Mouse (Mus musculus): ENCODE measurements around the gene Akap2.

Gene Akap2

GRCm38 (mm10) chr4:57717354-57717753 is at the start of gene Akap2:
Akap2 (plus strand) TSS chr4:57717657.
- peak; percentile 65 for DNase-seq

- peak; percentile 98 for DNase-seq
Measured at GRCm38 (mm10) chr4:57670813-57671469, 46.5 kb upstream of the Akap2 start.

- peak; percentile 61 for DNase-seq
Measured at GRCm38 (mm10) chr4:57672541-57672940, 44.9 kb upstream of the Akap2 start.

- peak; percentile 99 for DNase-seq
Measured at GRCm38 (mm10) chr4:57672996-57673906, 44.2 kb upstream of the Akap2 start.

GRCm38 (mm10) chr4:57674351-57674750 is 43.1 kb upstream of the Akap2 start:
- peak; percentile 92 for DNase-seq

- peak; percentile 100 for DNase-seq
Measured at GRCm38 (mm10) chr4:57675387-57675786, 42.1 kb upstream of the Akap2 start.

GRCm38 (mm10) chr4:57677916-57678315 is 39.5 kb upstream of the Akap2 start:
- DNase-seq: peak; percentile 83

GRCm38 (mm10) chr4:57678991-57679457 is 38.4 kb upstream of the Akap2 start:
- peak; percentile 99 for DNase-seq

GRCm38 (mm10) chr4:57680186-57680585 is 37.3 kb upstream of the Akap2 start:
- DNase-seq: no peak

- DNase-seq: peak; percentile 97
Measured at GRCm38 (mm10) chr4:57681511-57681910, 35.9 kb upstream of the Akap2 start.

- DNase-seq: peak; percentile 71
Measured at GRCm38 (mm10) chr4:57682341-57682740, 35.1 kb upstream of the Akap2 start.

- peak; percentile 83 for DNase-seq
Measured at GRCm38 (mm10) chr4:57682944-57683343, 34.5 kb upstream of the Akap2 start.

GRCm38 (mm10) chr4:57684676-57685215 is 32.7 kb upstream of the Akap2 start:
- DNase-seq: peak; percentile 77

GRCm38 (mm10) chr4:57686736-57687135 is 30.7 kb upstream of the Akap2 start:
- DNase-seq: peak; percentile 62

- DNase-seq: no peak
Measured at GRCm38 (mm10) chr4:57687583-57687982, 29.9 kb upstream of the Akap2 start.

- peak; percentile 97 for DNase-seq
Measured at GRCm38 (mm10) chr4:57688131-57688530, 29.3 kb upstream of the Akap2 start.

- DNase-seq: peak; percentile 97
Measured at GRCm38 (mm10) chr4:57690001-57690400, 27.5 kb upstream of the Akap2 start.

GRCm38 (mm10) chr4:57690805-57691204 is 26.7 kb upstream of the Akap2 start:
- peak; percentile 23 for DNase-seq

GRCm38 (mm10) chr4:57694356-57695136 is 22.9 kb upstream of the Akap2 start:
- DNase-seq: peak; percentile 94

- peak; percentile 81 for DNase-seq
Measured at GRCm38 (mm10) chr4:57696955-57697354, 20.5 kb upstream of the Akap2 start.

GRCm38 (mm10) chr4:57697918-57698611 is 19.4 kb upstream of the Akap2 start:
- peak; percentile 84 for DNase-seq

GRCm38 (mm10) chr4:57701576-57701975 is 15.9 kb upstream of the Akap2 start:
- DNase-seq: peak; percentile 79
